Mouse (Mus musculus) cerebellum, adult 2 months (tissue): ENCODE measurements at regions not wholly inside any gene's neighbourhood (a gene's known extent, or its start where the extent isn't known, plus 50 kb on each side); places are given as distances from the start of the nearest gene placed in this dataset.

ENCODE experiments used
- DNase-seq, 2 experiments: peaks; one replicate each; pipeline ENCODE4 v3.0.0; 2021
- H3K27ac ChIP-seq: fragments of 200-500 bp; 2 replicates; pipeline ENCODE4 v1.5.1; 2012; ENCODE audit warnings: low read length, control low read depth, inconsistent platforms; ENCODE audit not compliant: insufficient read depth
- H3K27me3 ChIP-seq: fragments of 200-500 bp; 2 replicates; pipeline ENCODE4 v1.6.1; 2012; ENCODE audit warnings: inconsistent platforms, mild to moderate bottlenecking, low read length, moderate library complexity; ENCODE audit not compliant: control insufficient read depth, insufficient read depth
- H3K4me1 ChIP-seq: fragments of 200-500 bp; 2 replicates; pipeline ENCODE4 v1.6.1; 2011; ENCODE audit warnings: low read length; ENCODE audit not compliant: control insufficient read depth, insufficient read depth
- H3K4me3 ChIP-seq: fragments of 200-500 bp; replicated peaks from 2 replicates; pipeline ENCODE3; 2011; ENCODE audit warnings: mild to moderate bottlenecking, low read depth, low read length, control low read depth; ENCODE audit not compliant: insufficient read depth
- CTCF ChIP-seq: fragments of 200-500 bp; IDR thresholded peaks from 2 replicates; pipeline ENCODE4 v1.5.1; 2011; ENCODE audit warnings: low read depth, mild to moderate bottlenecking, control low read depth, low read length, moderate library complexity, borderline replicate concordance; ENCODE audit not compliant: insufficient read depth
- POLR2A ChIP-seq: fragments of 200-500 bp; IDR thresholded peaks from 2 replicates; pipeline ENCODE4 v1.6.1; 2011; ENCODE audit warnings: low read length, control low read depth, borderline replicate concordance; ENCODE audit not compliant: insufficient read depth
- WGBS: fragments of 180-500 bp; shearing (Covaris S2); methylation state at CpG from one replicate; pipeline ENCODE4 v1.1.7; 2018; 5-methylcytosine and 5-hydroxymethylcytosine counted together

- TF ChIP-seq CTCF (no peak), POLR2A (no peak)
- no peak overlapping the region for H3K27ac ChIP-seq
- H3K4me1 ChIP-seq: no peaks in the 10 kb centered on the region
- DNase-seq: no peak
- no peak overlapping the region for H3K4me3 ChIP-seq
- no peaks in the 10 kb centered on the region for H3K27me3 ChIP-seq
- WGBS: 81% methylated on average over 5 of the region's 5 CpGs
These were observed 326.1 kb upstream of the Zfp637 start for GRCm38 (mm10) chr6:117514831-117515230.

GRCm38 (mm10) chr6:117516906-117517305, 324.1 kb upstream of the Zfp637 start:
- H3K4me3 ChIP-seq: no peak overlapping the region
- TF ChIP-seq POLR2A: no peak
- no peak for TF ChIP-seq CTCF
- WGBS: 86% methylated on average over 7 of the region's 7 CpGs

DNA sequence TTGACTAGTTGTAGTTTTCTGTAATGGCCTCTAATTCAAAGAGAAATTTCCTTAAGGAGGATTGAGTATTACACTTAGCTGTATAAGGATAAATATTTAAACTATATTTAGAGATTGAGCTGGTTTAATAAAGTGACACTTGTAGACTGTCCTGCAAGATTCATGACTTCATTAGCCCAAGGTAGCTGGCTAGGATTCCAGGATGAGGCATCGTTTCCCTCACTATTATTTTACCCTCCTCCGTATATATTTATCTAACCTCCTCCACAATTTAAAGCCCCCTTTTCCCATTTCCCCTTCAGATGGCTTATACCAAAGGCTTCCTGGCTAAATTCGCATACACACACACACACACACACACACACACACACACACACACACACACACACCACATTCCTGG, 322.0 kb upstream of the Zfp637 start:
- Histone ChIP-seq H3K4me1 (no peaks in the 10 kb centered on the region), H3K4me3 (no peak overlapping the region), H3K27ac (no peak overlapping the region), H3K27me3 (no peaks in the 10 kb centered on the region)
- 80% methylated on average over 3 of the region's 3 CpGs for WGBS
- no peak for TF ChIP-seq CTCF
- TF ChIP-seq POLR2A: no peak
- DNase-seq: no peak

More at GRCm38 (mm10) chr6:117516906-117517305, 324.1 kb upstream of the Zfp637 start:
- H3K27ac ChIP-seq: no peak overlapping the region
- H3K27me3 ChIP-seq: no peaks in the 10 kb centered on the region
- no peaks in the 10 kb centered on the region for H3K4me1 ChIP-seq
- DNase-seq: no peak

DNA sequence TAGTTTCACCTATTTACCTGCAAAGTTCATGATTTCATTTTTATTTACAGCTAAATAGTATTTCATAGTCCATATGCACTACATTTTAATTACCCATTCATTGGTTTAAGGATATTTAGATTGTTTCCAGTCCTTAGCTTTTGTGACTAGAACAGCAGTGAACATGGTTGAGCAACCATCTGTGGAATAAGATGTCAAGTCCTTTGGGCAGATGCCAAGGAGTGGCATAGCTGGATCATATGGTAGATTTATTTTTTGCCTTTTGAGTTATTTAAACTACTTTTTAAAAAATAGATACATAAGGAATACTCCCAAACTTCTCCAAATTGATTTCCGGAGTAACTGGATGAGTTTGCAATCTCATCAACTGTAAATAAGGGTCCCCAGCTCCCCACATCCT, 321.5 kb upstream of the Zfp637 start:
- 91% methylated on average over 1 of the region's 1 CpGs for WGBS
- DNase-seq: no peak
- Histone ChIP-seq H3K4me1 (no peaks in the 10 kb centered on the region), H3K27me3 (no peaks in the 10 kb centered on the region), H3K4me3 (no peak overlapping the region), H3K27ac (no peak overlapping the region)
- TF ChIP-seq POLR2A (no peak), CTCF (no peak)

DNA sequence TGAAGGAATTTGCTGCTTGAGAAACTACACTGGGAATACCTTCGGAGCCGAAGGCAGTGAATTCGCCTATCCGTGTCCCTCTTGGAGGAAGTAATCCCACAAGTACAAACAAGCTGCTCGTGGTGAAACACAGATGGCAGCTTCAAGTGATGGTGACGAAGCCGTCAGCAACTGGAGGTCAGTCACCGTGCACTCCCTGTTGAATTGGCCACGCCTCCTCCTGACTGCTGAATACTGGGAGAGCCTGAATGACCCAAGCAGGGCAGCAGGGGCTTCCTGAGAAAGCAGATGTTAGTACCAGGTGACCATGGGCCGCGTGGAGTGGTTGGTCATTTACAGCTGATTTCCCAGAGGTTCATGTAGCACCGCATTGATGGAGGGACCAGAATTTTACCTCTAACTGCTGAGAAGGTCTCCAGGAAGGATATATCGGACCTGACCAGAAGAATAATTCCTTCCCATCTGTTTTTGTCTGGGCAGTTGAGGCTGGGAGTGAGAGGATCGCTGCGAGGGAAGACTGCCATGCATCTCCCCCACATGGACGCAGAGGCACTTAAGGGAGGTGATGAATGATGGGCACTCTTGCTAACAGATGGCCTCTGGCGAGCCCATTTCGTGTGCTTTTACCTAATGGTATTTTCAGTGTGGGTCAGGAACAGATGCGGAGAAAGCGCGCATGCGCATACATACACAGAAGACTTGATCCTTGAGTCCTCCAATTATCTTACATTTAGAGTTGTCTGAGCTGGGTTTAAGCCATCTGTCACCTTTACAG, 314.6 kb upstream of the Zfp637 start:
- Histone ChIP-seq H3K27me3 (no peaks in the 10 kb centered on the region), H3K4me3 (no peak overlapping the region), H3K4me1 (no peaks in the 10 kb centered on the region), H3K27ac (no peak overlapping the region)
- WGBS: 75% methylated on average over 22 of the region's 22 CpGs
- DNase-seq: no peak
- TF ChIP-seq POLR2A (no peak), CTCF (no peak)

DNA sequence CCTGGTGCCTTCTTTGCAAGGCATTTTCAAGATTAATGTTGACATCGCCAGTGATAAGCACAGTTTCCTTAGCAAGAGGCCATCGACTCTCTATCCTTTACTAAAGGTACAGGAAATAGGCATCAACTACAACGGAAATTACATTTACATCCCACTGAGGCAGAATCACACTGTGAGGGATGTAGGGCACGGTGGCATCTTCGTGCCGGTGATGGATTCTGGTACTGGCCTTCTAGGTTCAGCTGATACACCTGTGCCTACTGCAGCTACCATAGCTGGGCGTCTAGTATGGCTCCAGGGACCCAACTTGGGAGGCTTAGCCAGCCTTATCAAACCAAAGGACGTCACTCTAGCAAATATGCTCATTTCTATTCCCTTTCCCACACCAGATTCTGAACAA, 313.5 kb upstream of the Zfp637 start:
- WGBS: 94% methylated on average over 8 of the region's 8 CpGs
- DNase-seq: no peak
- no peak overlapping the region for H3K4me3 ChIP-seq
- H3K4me1 ChIP-seq: no peaks in the 10 kb centered on the region
- H3K27ac ChIP-seq: no peak overlapping the region
- TF ChIP-seq CTCF (no peak), POLR2A (no peak)
- no peaks in the 10 kb centered on the region for H3K27me3 ChIP-seq

GRCm38 (mm10) chr6:117534149-117534548, 306.8 kb upstream of the Zfp637 start:
- H3K4me1 ChIP-seq: no peaks in the 10 kb centered on the region
- H3K27ac ChIP-seq: no peak overlapping the region
- no peaks in the 10 kb centered on the region for H3K27me3 ChIP-seq
- H3K4me3 ChIP-seq: no peak overlapping the region
- DNase-seq: no peak
- no peak for TF ChIP-seq CTCF
- 75% methylated on average over 2 of the region's 2 CpGs for WGBS

DNA sequence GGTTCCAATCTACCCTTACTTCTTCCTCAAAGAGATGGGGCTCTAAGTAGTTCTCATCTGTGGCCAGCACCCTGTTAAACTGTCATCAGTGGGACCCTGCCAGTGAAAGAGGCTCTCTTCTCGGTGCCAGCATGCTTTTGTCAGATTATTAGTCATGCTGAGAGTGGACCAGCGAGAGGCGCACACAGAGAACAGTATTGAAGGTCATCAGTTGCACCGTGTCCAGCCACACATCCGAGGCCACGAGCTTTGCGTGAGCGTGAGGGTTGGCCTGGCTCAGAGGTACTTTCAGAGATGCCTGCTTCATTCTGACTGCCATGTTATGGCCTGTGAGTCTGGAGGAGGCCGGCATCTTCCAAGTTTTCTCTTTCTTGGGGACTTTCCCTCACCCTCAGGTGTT, 306.0 kb upstream of the Zfp637 start:
- Histone ChIP-seq H3K4me3 (no peak overlapping the region), H3K4me1 (no peaks in the 10 kb centered on the region), H3K27me3 (no peaks in the 10 kb centered on the region), H3K27ac (no peak overlapping the region)
- WGBS: 62% methylated on average over 9 of the region's 9 CpGs
- no peak for DNase-seq
- TF ChIP-seq POLR2A (no peak), CTCF (no peak)

DNA sequence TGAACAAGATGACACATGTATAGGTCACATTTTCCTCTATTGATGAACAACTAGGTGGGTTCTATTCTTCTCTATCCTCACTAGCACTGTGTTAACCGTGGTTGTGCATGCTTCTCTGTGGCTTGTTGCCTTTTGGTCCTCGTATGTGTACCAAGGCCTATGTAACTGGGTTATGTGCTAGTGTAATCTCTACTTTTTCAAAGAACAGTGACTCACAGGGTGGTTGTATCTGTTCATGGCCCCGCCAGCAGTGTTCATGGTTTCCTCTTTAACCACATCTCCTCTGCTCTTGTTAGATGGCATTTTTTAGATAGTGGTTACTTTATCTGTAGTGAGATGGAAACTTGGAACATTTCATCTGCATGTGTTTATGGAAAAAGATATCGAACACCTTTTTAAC, 304.9 kb upstream of the Zfp637 start:
- Histone ChIP-seq H3K27me3 (no peaks in the 10 kb centered on the region), H3K4me3 (no peak overlapping the region), H3K4me1 (no peaks in the 10 kb centered on the region), H3K27ac (no peak overlapping the region)
- no peak for DNase-seq
- no peak for TF ChIP-seq CTCF
- TF ChIP-seq POLR2A: no peak
- WGBS: 94% methylated on average over 4 of the region's 4 CpGs
